Mouse (Mus musculus) brain, embryonic 14.5 days (tissue): ENCODE measurements at regions not wholly inside any gene's neighbourhood (a gene's known extent, or its start where the extent isn't known, plus 50 kb on each side); places are given as distances from the start of the nearest gene placed in this dataset.

Experiments used
- CTCF ChIP-seq: fragments of 200-500 bp; IDR thresholded peaks from 2 replicates; pipeline ENCODE4 v1.5.1; 2012; ENCODE audit warnings: inconsistent platforms, mild to moderate bottlenecking, moderate library complexity, borderline replicate concordance; ENCODE audit not compliant: insufficient read depth, insufficient read length; ENCODE audit errors: extremely low read depth
- POLR2A ChIP-seq: fragments of 200-500 bp; IDR thresholded peaks from 2 replicates; pipeline ENCODE4 v1.6.1; 2012; ENCODE audit warnings: mild to moderate bottlenecking, inconsistent platforms, borderline replicate concordance; ENCODE audit not compliant: poor library complexity, insufficient read depth, insufficient read length, severe bottlenecking; ENCODE audit errors: extremely low read depth

GRCm38 (mm10) chr2:173350831-173351230, 74.5 kb upstream of the Pmepa1 start:
- TF ChIP-seq CTCF, result no peak
- TF ChIP-seq POLR2A, result no peak
